Mouse (Mus musculus): Measurements from ENCODE around the gene Olfr1310.
"Not testable (repeated sequence)": the region's sequence is repeated elsewhere in the genome, so short reads cannot be mapped to it uniquely, and the experiment has no call there.

Gene Olfr1310

GRCm38 (mm10) chr2:112012608-112013007 is at the start of gene Olfr1310:
Olfr1310 (minus strand) TSS chr2:112012708.
- DNase-seq: no peak

GRCm38 (mm10) chr2:112050138-112050537 is 37.6 kb upstream of the Olfr1310 start, which contains the start of gene Olfr1312:
Olfr1312 (minus strand) TSS chr2:112050238.
- DNase-seq: no peak

- DNase-seq: not testable (repeated sequence)
These were observed 14.5 kb upstream of the Olfr1310 start for GRCm38 (mm10) chr2:112026971-112027370.

GRCm38 (mm10) chr2:112024312-112024711 is 11.8 kb upstream of the Olfr1310 start, which contains the start of gene Olfr1311:
Olfr1311 (minus strand) TSS chr2:112024412.
- DNase-seq: no peak

GRCm38 (mm10) chr2:112014900-112015299 is 2.4 kb upstream of the Olfr1310 start:
- no peak for DNase-seq

- no peak for DNase-seq
These were observed 22.3 kb downstream of the Olfr1310 start, which contains the start of gene Olfr1309 for GRCm38 (mm10) chr2:111990181-111990580. Olfr1309 (minus strand) TSS chr2:111990281.

GRCm38 (mm10) chr2:111964844-111965243 is 47.7 kb downstream of the Olfr1310 start, which contains the start of gene Olfr1308:
Olfr1308 (minus strand) TSS chr2:111964944.
- DNase-seq: no peak

Data from kidney, postnatal 10 days (tissue).